Mouse (Mus musculus): ENCODE data around the gene Mtfp1. TPM values are rescaled to one million over a fixed set of nuclear protein-coding genes. Genes with fewer than 3 reads are reported as not detected.

Gene Mtfp1
- polyA plus RNA-seq, 1 experiment from 2014 or later, result 5.7 TPM

DNA sequence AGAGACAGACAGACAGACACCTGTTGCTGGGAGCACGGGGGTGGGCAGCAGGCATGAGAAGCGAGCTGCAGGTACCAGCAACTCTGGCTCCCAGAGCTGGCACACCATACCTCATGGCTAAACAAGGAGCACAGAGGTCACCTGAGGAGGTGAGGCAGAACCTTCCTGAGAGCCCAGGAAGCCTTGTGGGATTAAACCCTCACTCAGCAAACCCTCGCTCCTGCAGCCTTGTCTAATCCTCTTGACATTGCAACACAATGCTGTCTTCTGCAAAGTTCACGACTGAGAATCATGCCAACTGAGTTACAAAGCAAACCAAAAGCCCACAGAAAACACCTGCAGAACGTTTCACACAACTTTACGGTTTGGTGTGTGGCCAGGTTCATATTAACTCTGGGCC is 46.8 kb downstream of the Mtfp1 start:
- H3K9me3 ChIP-seq (ENCODE audit: control insufficient read depth, low read length), result no peaks in the 10 kb centered on the region
- no peak overlapping the region for H3K27ac ChIP-seq (ENCODE audit: low read depth, low read length)
- DNase-seq (ENCODE audit: low spot score), result no peak
- no peak overlapping the region for H3K4me3 ChIP-seq (ENCODE audit: low read depth, low read length)
- 90% methylated on average over 6 of the region's 6 CpGs for WGBS
- no peak overlapping the region for H3K9ac ChIP-seq (ENCODE audit: low read depth, low read length)
- no peak overlapping the region for H3K4me2 ChIP-seq (replicated peaks; ENCODE audit: low read depth, low read length)
- no peaks in the 10 kb centered on the region for H3K4me1 ChIP-seq (replicated peaks; ENCODE audit: control insufficient read depth, insufficient read depth, low read length)
- no peak for ATAC-seq (ENCODE audit: low FRiP score)
- no peaks in the 10 kb centered on the region for H3K27me3 ChIP-seq (ENCODE audit: control insufficient read depth, insufficient read depth, low read length)
- H3K36me3 ChIP-seq (ENCODE audit: control insufficient read depth, insufficient read depth, low read length), result no peaks in the 10 kb centered on the region

DNA sequence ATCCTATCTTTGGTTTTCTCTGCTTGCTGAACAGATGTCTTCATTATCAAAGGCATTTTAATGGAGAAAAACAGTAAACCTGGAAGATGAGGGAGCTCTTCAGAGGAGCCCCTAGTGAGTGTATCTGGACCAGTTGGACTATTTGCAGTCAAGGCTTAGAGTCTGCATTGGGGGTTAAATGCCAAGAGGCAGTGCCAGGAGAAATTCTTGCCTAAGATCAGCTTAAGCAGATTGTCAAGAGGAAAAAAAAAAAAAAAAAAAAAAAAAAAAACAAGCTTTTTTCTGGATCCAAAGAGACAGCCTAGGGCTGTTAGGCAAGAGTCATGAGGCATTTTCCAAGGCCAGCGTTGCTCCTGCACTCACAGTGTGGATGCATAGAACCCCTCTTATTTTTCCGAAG is 47.5 kb downstream of the Mtfp1 start:
- H3K9ac ChIP-seq (ENCODE audit: low read depth, low read length), result no peak overlapping the region
- no peaks in the 10 kb centered on the region for H3K36me3 ChIP-seq (ENCODE audit: control insufficient read depth, insufficient read depth, low read length)
- DNase-seq (ENCODE audit: low spot score) (no peak), ATAC-seq (ENCODE audit: low FRiP score) (no peak)
- H3K4me1 ChIP-seq (replicated peaks; ENCODE audit: control insufficient read depth, insufficient read depth, low read length), result no peaks in the 10 kb centered on the region
- WGBS, result 86% methylated on average over 2 of the region's 2 CpGs
- no peak overlapping the region for H3K4me2 ChIP-seq (replicated peaks; ENCODE audit: low read depth, low read length)
- H3K27ac ChIP-seq (ENCODE audit: low read depth, low read length), result no peak overlapping the region
- H3K27me3 ChIP-seq (ENCODE audit: control insufficient read depth, insufficient read depth, low read length), result no peaks in the 10 kb centered on the region
- H3K4me3 ChIP-seq (ENCODE audit: low read depth, low read length), result no peak overlapping the region
- H3K9me3 ChIP-seq (ENCODE audit: control insufficient read depth, low read length), result no peaks in the 10 kb centered on the region

DNA sequence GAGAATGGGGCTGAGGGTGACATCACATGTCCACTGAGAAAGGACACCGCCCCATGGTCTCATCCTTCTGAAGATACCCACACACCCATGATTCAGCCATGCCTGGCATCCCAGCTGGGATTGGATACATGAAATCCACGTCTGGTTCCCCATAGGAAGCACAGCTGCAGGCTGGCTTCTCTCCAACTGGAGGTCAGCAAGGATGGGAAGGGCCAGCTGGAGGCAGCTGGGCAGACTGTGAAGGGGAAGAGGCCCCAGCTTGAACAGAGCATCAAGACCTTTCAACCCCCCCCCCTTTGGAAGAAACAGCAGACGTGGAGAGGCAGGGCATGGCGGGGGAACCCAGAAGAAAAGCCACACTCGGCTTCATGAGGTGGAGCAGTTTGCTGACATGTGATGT is 48.7 kb downstream of the Mtfp1 start:
- no peak overlapping the region for H3K4me2 ChIP-seq (replicated peaks; ENCODE audit: low read depth, low read length)
- no peaks in the 10 kb centered on the region for H3K27me3 ChIP-seq (ENCODE audit: control insufficient read depth, insufficient read depth, low read length)
- no peaks in the 10 kb centered on the region for H3K9me3 ChIP-seq (ENCODE audit: control insufficient read depth, low read length)
- no peak overlapping the region for H3K27ac ChIP-seq (ENCODE audit: low read depth, low read length)
- DNase-seq (ENCODE audit: low spot score), result no peak
- WGBS, result 73% methylated on average over 5 of the region's 5 CpGs
- H3K4me3 ChIP-seq (ENCODE audit: low read depth, low read length), result no peak overlapping the region
- H3K9ac ChIP-seq (ENCODE audit: low read depth, low read length), result no peak overlapping the region
- no peaks in the 10 kb centered on the region for H3K36me3 ChIP-seq (ENCODE audit: control insufficient read depth, insufficient read depth, low read length)
- H3K4me1 ChIP-seq (replicated peaks; ENCODE audit: control insufficient read depth, insufficient read depth, low read length), result no peaks in the 10 kb centered on the region
- ATAC-seq (ENCODE audit: low FRiP score), result no peak

DNA sequence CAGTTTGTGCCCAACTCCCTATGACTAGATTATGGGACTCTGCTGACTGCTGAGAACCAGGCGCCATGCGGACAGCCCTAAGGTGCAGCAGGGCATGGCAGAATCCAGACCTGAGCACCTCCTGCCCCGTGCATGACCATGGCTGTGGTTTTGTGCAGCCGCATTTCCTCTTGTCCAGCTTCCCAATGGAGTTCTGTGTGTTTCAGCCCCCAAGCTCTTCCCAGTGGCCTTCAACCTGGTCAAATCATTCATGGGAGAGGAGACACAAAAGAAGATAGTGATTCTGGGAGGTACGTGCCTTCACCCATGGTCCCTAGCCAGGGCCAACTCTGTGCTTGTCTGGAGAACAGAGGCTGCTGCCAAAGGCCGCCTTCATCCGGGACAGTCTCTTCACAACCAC is 52.2 kb downstream of the Mtfp1 start:
- 89% methylated on average over 7 of the region's 7 CpGs for WGBS
- H3K4me2 ChIP-seq (replicated peaks; ENCODE audit: low read depth, low read length), result no peak overlapping the region
- H3K36me3 ChIP-seq (ENCODE audit: control insufficient read depth, insufficient read depth, low read length), result no peaks in the 10 kb centered on the region
- no peaks in the 10 kb centered on the region for H3K27me3 ChIP-seq (ENCODE audit: control insufficient read depth, insufficient read depth, low read length)
- H3K4me1 ChIP-seq (replicated peaks; ENCODE audit: control insufficient read depth, insufficient read depth, low read length), result no peaks in the 10 kb centered on the region
- H3K4me3 ChIP-seq (ENCODE audit: low read depth, low read length), result no peak overlapping the region
- no peak overlapping the region for H3K9ac ChIP-seq (ENCODE audit: low read depth, low read length)
- DNase-seq (ENCODE audit: low spot score), result no peak
- no peak overlapping the region for H3K27ac ChIP-seq (ENCODE audit: low read depth, low read length)
- H3K9me3 ChIP-seq (ENCODE audit: control insufficient read depth, low read length), result no peaks in the 10 kb centered on the region
- ATAC-seq (ENCODE audit: low FRiP score), result no peak

Other genes with a start within 250 kb of the Mtfp1 start
- 1.5 and 1.8 TPM in 2 replicates for gene Osbp2, start 231.5 kb downstream of the Mtfp1 start, polyA plus RNA-seq (2014; fragmentation: Nextera tagmentation; extraction: Ambion mirVana)
- 0.27 and 1.2 TPM in 2 replicates for gene 4921536K21Rik, start 200.3 kb downstream of the Mtfp1 start, polyA plus RNA-seq (2014; fragmentation: Nextera tagmentation; extraction: Ambion mirVana)
- 21.6 and 28.0 TPM in 2 replicates for gene Dusp18, start 200.2 kb downstream of the Mtfp1 start, polyA plus RNA-seq (2014; fragmentation: Nextera tagmentation; extraction: Ambion mirVana)
- 4.0 and 4.4 TPM in 2 replicates for gene Slc35e4, start 180.8 kb downstream of the Mtfp1 start, polyA plus RNA-seq (2014; fragmentation: Nextera tagmentation; extraction: Ambion mirVana)
- gene Tcn2, start 163.3 kb downstream of the Mtfp1 start, polyA plus RNA-seq (2014; fragmentation: Nextera tagmentation; extraction: Ambion mirVana), result 32.8 and 38.8 TPM in 2 replicates
- gene Pes1, start 131.5 kb downstream of the Mtfp1 start, polyA plus RNA-seq (2014; fragmentation: Nextera tagmentation; extraction: Ambion mirVana), result 65.7 and 71.9 TPM in 2 replicates
- 0.17 and 0.19 TPM in 2 replicates for gene 4930556J24Rik, start 118.7 kb downstream of the Mtfp1 start, polyA plus RNA-seq (2014; fragmentation: Nextera tagmentation; extraction: Ambion mirVana)
- 1.4 and 1.5 TPM in 2 replicates for gene Gal3st1, start 111.8 kb downstream of the Mtfp1 start, polyA plus RNA-seq (2014; fragmentation: Nextera tagmentation; extraction: Ambion mirVana)
- gene Sec14l4, start 64.0 kb downstream of the Mtfp1 start, polyA plus RNA-seq (2014; fragmentation: Nextera tagmentation; extraction: Ambion mirVana), result not detected in 2 replicates
- gene Sec14l3, start 30.6 kb downstream of the Mtfp1 start, polyA plus RNA-seq (2014; fragmentation: Nextera tagmentation; extraction: Ambion mirVana), result not detected in 2 replicates
- gene Sec14l2, start 28.0 kb upstream of the Mtfp1 start, polyA plus RNA-seq (2014; fragmentation: Nextera tagmentation; extraction: Ambion mirVana), result 1.7 and 2.1 TPM in 2 replicates
- 24.8 and 31.8 TPM in 2 replicates for gene Rnf215, start 39.8 kb upstream of the Mtfp1 start, polyA plus RNA-seq (2014; fragmentation: Nextera tagmentation; extraction: Ambion mirVana)
- 2.7 and 3.5 TPM in 2 replicates for gene Ccdc157, start 64.8 kb upstream of the Mtfp1 start, polyA plus RNA-seq (2014; fragmentation: Nextera tagmentation; extraction: Ambion mirVana)
- 80.7 and 81.1 TPM in 2 replicates for gene Sf3a1, start 64.9 kb upstream of the Mtfp1 start, polyA plus RNA-seq (2014; fragmentation: Nextera tagmentation; extraction: Ambion mirVana)
- gene Tbc1d10a, start 91.3 kb upstream of the Mtfp1 start, polyA plus RNA-seq (2014; fragmentation: Nextera tagmentation; extraction: Ambion mirVana), result 13.8 and 17.6 TPM in 2 replicates
- gene Castor1, start 122.8 kb upstream of the Mtfp1 start, polyA plus RNA-seq (2014; fragmentation: Nextera tagmentation; extraction: Ambion mirVana), result 2.1 and 3.4 TPM in 2 replicates
- gene Osm, start 141.0 kb upstream of the Mtfp1 start, polyA plus RNA-seq (2014; fragmentation: Nextera tagmentation; extraction: Ambion mirVana), result not detected in 2 replicates
- not detected in 2 replicates for gene Lif, start 162.1 kb upstream of the Mtfp1 start, polyA plus RNA-seq (2014; fragmentation: Nextera tagmentation; extraction: Ambion mirVana)

Measured in hindbrain, embryonic 11.5 days (tissue).